Mouse (Mus musculus) testis, postnatal 14 days (tissue): ENCODE measurements around the gene Rbmy.
"Not testable (repeated sequence)": the region's sequence is repeated elsewhere in the genome, so short reads cannot be mapped to it uniquely, and the experiment has no call there.

Source experiments
- DNase-seq: peaks from one replicate; pipeline ENCODE4 v3.0.0; 2021; ENCODE audit warnings: low spot score

The Rbmy gene

GRCm38 (mm10) chrY:2830380-2830779 is at the start of gene Rbmy, which contains the start of gene Gm10256:
TSS of gene Rbmy (plus strand) at chrY:2830680.
TSS of gene Gm10256 (plus strand) at chrY:2830699.
- DNase-seq: not testable (repeated sequence)

- not testable (repeated sequence) for DNase-seq
Observed at GRCm38 (mm10) chrY:2796105-2796504, 34.4 kb upstream of the Rbmy start, which contains the start of gene Gm4064. TSS of gene Gm4064 (minus strand) at chrY:2796205.
